Mouse (Mus musculus) kidney, adult 9 months (tissue): ENCODE measurements at regions not wholly inside any gene's neighbourhood (a gene's known extent, or its start where the extent isn't known, plus 50 kb on each side); places are given as distances from the start of the nearest gene placed in this dataset.

Experiments
- DNase-seq: peaks from one replicate; pipeline ENCODE4 v3.0.0; 2022

DNA sequence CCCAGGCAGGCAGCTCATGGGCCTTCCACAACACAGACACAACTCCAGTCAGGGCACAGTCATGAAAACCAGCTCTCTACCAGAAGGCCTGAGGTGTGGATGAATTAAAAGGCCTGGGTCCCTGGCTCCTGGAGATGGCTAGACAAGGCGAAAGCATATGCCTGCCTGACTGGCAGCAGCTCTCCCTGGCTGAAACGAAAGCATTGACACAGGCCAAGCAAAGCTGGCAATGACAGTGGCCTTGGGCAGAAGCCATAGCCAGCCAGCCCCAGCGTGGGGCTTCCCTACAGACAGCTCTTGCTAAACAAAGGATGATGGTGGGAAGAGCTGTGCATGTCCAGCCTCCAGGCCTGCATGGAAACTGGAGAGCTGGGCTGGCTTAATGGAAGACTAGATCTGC lies 396.9 kb upstream of the Clint1 start:
- DNase-seq: no peak

DNA sequence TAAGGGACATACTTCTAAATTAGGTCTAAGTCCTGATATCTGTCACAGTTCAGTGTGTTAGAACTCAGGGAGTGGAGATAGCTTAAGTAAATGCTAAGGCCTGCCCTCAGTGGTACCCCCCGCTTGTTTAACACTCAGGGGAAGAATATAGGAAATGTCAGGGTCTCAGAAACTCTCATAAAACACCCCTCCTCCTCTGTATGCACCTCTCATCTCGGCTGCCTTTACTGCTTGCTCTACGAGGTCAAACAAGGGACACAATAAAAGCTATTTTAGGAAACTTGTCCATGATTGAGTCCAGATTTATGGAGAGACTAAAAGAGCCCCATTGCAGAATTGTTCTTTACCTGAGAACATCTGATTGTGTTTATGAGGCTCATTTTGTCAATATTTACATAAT lies 395.1 kb upstream of the Clint1 start:
- no peak for DNase-seq

GRCm38 (mm10) chr11:45457597-45457996 lies 394.3 kb upstream of the Clint1 start:
- DNase-seq: no peak

- DNase-seq: no peak
These were observed 391.7 kb upstream of the Clint1 start for GRCm38 (mm10) chr11:45460000-45460792.

DNA sequence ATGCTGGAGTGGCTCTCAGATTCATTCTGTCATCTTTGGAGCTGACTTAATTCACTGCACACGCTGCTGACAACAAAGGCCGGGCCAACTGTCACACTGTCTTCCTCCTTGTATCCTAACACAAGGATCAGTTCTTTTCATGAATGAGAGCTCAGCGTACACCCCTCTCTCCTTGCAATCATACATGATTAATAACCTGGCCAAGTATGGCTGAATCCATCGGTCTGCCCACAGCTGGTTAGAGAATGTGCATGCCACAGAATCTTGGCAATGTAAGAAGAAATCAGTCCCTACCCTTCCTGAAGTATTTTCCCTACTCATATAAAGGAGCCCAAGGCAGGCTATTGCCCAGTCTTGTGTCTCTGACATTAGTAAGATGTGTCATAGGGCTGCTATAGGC lies 387.4 kb upstream of the Clint1 start:
- no peak for DNase-seq

DNA sequence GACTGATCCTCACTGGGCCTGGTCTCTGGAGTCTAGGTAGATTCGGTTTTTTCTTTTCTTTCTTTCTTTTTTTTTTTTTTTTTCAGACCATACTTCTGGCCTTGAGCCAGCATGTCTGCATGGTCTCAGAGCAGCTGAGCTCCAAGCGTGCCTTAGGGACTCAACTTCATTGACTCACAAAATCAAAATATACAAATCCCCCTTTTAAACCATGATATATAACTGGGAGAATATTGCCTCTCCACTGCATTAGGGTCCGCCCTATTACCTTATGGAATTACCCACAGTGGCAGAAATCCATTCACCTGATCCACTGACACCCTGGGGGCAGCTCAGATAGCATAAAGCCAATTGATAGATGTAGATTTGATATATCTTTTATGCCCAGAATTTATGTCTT lies 385.5 kb upstream of the Clint1 start:
- DNase-seq: no peak

DNA sequence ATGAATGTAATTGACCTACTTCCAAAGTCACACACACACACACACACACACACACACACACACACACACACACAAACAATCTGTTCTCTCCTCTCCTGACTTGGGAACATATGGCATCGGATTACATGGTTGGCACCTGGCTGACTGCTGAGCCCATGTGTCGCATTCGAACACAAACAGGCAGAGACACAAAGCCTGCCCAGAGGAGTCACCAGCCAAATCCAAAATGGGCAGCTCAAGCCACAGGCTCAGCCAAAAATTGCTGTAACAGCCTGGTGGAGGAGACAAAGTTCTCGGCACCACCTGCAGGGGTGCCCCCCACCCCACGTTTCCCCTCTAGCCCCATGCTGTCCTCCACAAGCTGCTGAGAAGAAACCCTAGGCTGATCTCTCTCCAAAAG lies 379.7 kb upstream of the Clint1 start:
- DNase-seq: no peak

DNA sequence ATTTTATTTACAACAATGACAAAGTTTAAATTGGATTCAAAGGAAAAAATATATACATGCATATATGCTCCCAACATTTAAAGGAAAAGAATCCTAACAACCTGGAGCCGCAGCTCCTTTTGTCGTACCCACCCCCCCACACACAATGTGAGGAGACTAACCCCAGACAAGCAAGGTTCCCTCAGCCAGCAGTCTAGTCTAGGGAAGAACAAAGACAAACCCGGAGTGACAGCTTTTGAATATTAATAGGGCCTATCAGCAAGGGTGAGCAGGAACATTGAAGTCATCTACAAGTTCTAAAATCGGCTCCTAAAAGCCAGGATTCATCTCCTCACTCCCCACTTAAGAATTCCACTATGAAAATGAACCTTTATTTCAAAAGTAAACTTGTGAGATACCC lies 374.9 kb upstream of the Clint1 start:
- no peak for DNase-seq

GRCm38 (mm10) chr11:45485950-45486349 lies 365.9 kb upstream of the Clint1 start:
- no peak for DNase-seq

DNA sequence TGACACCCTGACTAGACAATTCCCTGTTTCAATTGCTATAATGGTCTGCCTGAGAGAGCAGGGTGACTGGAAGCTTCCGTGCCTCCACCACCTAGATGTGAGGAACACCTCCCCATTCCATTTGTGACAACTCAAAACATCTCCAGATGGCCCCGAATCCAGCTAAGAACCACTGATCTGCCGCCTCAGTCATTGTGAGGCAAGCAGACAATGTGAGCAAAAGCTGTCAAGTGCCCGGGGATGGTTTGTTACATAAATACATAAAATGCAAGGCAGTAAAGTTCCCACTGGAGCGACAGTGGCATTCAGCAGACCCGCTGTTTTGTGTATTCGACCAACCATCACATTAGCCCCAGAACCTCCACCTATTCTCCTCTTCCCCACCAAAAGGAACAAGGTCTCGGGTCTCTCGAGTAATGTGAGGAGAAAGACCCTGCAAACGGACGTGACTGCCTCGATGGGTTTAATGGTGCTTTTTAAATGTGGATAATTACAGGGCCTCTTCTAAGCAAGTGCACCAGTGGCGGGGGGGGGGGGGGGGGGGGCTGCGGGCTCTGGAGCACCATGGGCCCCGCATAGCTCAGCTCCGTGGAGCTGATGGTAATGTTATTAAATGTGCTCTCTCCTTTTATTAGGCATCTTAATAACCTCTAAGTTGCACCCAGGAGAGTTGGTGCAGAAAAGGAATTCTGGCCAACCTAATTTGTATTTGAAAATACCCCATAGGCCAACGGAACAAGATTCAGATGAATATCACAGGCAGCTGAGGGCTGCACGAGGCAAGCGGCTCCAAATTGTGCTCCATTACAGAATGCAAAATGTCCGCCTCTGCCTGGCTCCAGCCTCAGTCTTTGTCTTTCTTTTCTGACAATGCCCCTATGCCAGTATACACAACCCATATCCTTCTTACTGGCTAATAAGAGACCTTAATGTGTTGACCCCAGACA lies 360.6 kb upstream of the Clint1 start:
- DNase-seq: no peak

DNA sequence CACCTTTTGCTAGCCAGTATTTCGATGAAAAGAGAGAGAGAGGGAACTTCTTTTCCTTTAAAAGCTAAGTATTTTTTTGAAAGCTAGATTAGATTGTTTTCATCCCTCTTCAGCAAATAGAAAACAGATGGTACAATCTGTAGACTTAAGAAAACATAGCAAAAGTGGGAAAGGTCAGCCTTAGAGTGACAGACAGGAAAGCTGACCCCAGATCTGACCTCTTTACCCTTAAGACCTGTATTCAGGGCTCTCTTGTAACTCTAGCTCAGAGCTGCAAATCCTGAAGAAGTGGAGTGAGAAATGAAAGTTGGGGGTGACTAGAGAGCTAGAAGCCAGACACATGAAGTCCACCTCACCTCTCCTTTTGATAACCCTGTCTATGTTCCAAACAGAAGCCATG lies 356.6 kb upstream of the Clint1 start:
- no peak for DNase-seq

GRCm38 (mm10) chr11:45508566-45508965 lies 343.3 kb upstream of the Clint1 start:
- no peak for DNase-seq

DNA sequence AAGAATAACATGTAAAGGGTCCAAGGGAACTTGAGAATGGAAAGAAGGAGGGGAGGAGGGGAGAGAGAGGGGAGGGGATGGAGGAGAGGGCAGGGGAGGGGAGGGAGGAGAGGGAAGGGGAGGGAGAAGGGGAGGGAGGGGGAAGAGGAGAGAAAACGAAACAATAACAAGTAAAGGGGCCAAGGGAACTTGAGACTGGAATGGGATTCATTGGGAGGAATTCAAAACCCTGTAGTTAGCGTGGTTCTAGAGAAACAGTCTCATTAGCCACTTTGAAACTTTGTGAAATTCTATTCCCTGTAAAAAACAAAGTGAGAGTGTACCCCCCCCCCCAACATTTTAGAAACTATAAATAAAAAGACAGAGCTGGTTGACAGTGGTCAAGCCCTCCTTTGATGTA lies 342.6 kb upstream of the Clint1 start:
- DNase-seq: no peak

- no peak for DNase-seq
These were observed 337.2 kb upstream of the Clint1 start for GRCm38 (mm10) chr11:45514415-45515271.

DNA sequence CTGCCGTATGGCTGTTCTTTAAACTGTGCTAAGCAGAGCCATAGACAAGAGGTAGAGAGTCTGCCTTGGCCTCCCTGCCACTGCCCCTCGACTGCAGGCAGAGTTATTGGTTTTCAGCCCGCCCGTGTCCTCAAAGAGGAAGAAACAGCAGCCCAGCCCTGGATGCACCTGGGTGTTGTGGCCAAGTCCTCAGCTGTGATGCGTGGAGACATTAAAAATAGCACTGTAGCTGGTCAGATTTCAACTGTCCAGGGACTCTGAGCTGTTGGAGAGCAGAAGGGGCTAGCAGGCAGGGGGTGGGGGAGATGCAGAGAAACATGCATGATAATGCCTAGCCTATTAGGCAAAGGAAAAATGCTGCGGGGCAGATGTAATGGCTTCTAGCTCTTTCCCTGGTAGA lies 327.1 kb upstream of the Clint1 start:
- DNase-seq: no peak

GRCm38 (mm10) chr11:45531044-45531626 lies 320.7 kb upstream of the Clint1 start:
- DNase-seq: no peak

- no peak for DNase-seq
These were observed 318.3 kb upstream of the Clint1 start for GRCm38 (mm10) chr11:45533402-45534056.

GRCm38 (mm10) chr11:45535501-45536025 lies 316.3 kb upstream of the Clint1 start:
- DNase-seq: no peak

DNA sequence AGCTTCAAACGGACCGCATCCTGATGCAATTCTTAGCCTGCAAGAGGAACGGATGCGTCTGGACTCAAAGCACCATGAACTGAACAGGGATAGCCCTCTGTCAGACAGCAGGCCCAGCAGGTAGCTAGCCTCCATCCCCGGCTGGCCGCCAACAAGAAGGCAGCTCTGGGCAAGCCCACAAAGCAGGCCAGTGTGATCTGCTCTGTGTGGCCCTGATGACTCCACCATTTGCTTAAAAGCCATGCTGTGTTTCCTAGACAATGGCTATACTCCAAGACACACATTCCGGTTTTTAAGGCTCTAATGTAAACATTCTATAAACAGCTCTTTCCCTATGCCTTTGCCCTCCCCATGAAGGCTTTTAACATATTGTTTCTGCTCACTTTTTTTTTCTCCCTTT lies 313.8 kb upstream of the Clint1 start:
- no peak for DNase-seq

DNA sequence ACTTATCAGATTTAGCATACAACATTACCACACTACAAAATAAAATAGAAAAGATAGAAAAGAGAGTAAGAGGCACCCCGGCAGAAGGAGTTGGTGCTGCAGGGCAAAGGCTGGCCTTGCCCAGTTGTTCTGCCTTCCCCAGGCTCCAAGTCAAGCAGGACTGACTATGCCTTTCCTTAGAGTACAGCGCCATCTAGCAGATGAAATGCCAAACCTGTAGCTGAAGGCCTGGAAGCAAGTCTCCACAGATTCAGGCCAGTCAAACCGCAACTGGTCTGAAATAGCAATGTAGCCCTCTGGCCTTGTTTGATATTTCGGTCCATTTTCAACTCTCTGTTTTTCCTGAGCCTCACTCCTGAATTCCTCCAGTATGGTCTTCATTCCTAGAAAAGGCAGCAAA lies 312.4 kb upstream of the Clint1 start:
- peak; percentile 77 for DNase-seq

DNA sequence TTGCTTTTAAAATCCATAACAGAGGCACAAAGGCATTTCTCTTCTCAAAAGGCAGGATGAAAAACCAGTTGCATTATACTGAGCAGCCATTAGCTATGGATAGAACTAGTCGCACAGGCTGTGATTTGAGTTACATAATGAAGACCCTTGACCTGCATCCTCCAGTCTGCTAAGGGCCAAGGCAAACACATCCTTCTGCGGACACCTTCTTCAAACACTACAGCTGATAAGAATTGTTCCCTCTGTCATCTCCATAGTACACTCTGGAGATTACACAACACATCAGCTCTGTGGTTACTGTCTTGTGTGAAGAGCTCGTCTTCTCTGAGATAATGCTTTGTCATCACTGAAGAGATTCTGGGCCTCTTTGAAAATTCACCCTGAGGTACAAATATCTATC lies 307.3 kb upstream of the Clint1 start:
- DNase-seq: no peak
